Mouse (Mus musculus): ENCODE results near the gene Plxnb2.

Plxnb2 gene

GRCm38 (mm10) chr15:89127364-89127940 is 53.1 kb downstream of the Plxnb2 start:
- in situ Hi-C loops (cut with MseI, MboI): no loop called here

GRCm38 (mm10) chr15:89126622-89127021 is 54.0 kb downstream of the Plxnb2 start:
- in situ Hi-C loops (cut with MseI, MboI): no loop called here

DNA sequence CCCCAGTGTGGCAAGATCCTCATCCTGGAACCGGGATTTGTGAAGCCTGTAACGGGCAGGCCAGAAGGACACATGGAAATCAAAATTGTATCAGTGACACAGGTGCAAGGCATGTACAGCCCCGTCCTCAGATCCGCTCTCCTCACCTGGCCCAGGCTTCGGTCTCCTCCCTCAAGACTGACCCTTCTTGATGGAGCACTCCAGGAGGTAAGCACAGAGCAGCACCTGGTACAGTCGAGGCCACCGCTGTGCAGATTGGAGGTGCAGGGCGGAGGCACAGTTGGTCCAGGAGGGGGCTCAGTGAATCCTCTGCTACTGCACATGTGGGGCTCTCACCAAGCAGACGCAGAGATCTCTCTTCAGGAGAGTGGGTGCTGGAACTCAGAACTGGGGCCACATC is 55.2 kb downstream of the Plxnb2 start:
- in situ Hi-C loops (cut with MseI, MboI): no loop called here

GRCm38 (mm10) chr15:89124312-89124711 is 56.3 kb downstream of the Plxnb2 start:
- in situ Hi-C loops (cut with MseI, MboI): no loop called here

GRCm38 (mm10) chr15:89123595-89123994 is 57.0 kb downstream of the Plxnb2 start:
- in situ Hi-C loops (cut with MseI, MboI): no loop called here

DNA sequence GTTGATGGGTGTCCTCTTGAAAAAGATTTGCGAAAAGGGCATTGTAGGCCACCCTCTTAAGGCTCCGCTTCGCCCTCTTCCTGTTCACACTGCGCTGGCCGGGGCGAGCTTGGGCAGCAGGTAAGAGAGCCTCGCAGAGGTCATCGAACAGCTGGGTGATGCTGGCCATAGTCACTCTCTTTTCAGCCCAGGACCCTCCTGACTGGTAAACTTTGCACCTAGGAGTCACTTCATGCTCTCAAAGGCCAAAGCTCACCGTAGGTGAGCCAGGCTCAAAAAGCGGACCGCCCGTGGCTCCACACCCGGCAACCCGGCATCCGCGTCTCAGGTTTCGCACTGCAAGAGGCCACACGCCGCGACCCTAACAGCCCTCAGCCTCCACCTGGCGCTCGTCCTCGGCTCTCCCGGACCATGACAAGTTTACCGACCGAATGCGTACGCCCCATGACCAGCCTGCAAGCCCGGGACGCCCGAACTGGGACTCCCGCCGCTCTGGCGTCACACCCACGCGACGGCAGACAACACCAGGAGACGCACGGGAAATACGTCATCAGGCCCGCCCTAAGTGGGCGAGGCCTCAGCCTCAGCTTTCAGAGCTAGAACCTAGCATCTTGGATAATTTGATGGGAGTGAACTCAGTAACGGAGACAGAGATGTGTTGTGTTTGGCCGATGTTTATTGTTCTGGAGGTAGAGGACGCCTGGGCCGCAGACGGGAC is 57.8 kb downstream of the Plxnb2 start, which contains the start of gene Tubgcp6:
Gene Tubgcp6, minus strand, starts transcription at position 464 of the 718 bp plus-strand sequence.
- in situ Hi-C loops (cut with MseI, MboI): no loop called here

DNA sequence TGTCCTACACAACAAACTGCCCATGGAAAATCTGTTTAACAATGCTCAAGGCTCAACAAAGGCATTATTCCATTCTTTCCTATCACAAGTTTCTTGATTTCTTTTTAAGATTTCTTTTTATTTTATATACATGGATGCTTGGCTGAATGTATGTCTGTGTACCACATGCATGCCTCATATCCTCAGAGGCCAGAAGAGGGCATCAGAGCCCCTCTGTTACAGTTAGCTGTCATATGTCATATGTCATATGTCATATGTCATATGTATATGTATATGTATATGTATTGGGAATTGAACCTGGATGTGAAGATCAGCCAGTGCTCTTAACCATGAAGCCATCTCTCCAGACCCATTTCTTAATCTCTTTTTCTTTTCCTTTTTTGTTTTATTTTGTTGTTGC is 62.6 kb downstream of the Plxnb2 start:
- in situ Hi-C loops (cut with MseI, MboI): no loop called here

GRCm38 (mm10) chr15:89110147-89110546 is 70.4 kb downstream of the Plxnb2 start:
- in situ Hi-C loops (cut with MseI, MboI): no loop called here

DNA sequence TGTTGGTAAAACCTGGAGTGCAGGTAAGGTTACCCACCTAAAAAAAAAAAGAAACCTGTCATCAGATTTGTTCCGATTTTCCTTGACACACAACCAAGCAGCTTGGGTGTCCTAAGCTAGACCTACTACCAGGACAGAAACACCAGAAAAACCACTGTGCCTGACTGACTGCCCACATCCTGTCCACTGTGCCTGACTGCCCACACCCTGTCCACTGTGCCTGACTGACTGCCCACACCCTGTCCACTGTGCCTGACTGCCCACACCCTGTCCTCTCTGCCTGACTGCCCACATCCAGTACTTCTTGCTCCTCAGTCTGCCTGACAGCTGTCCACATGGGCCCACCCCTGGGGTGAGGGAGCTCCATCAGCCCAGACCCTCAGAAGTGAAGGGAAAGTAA is 73.6 kb downstream of the Plxnb2 start:
- in situ Hi-C loops (cut with MseI, MboI): no loop called here

- in situ Hi-C loops (cut with MseI, MboI): no loop called here
Measured at GRCm38 (mm10) chr15:89106073-89106472, 74.5 kb downstream of the Plxnb2 start.
